Mouse (Mus musculus): ENCODE results near the gene Myl6b. TPM values are rescaled to one million over a fixed set of nuclear protein-coding genes. Genes with fewer than 3 reads are reported as not detected.

Gene Myl6b
- polyA plus RNA-seq, 1 experiment from 2014 or later: 7.0 TPM

DNA sequence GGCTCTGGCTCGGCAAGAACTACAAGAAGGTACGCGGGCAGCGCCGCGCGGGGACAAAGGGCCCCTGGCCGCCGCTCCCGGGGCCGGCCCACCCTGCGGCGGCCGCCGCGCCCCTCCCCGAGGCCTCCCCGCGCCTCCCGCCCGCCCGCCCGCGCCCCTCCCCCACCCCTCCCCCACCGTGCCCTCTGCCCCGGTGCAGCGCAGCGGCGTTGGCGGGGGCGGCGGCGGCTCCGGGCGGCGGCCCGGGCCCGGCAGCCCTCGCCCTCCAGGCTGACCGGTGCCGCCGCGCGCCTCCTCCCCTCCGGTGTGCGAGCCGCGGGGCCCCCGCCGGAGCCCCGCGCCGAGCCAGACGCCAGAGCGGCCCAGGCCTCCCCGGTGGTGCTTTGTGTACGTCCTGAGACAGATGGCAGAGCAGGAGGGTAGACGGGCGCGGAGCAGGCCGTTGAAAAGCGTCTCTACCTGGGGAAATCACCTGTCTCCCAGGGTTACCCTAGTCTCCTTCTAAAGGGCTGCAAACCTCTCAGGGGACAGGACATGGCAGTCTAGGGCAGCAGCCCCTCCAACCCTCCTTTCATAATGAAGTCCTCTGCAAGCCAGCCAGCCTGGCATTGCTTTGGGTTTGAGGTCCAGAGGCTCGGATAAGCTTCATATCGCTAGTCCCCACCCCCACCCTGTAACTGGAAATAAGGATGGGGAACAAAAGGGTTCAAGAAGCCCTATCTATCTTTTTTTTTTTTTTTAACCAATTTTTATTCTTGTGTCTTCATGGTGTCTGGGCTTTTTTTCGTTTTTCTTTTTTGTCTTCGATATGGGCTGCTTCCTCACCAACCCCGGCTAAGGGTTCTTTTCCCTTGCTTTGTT, 38.8 kb downstream of the Myl6b start:
- Histone ChIP-seq H3K4me1 (peaks cover 24% of the 10 kb centered on the region), H3K4me3 (replicated peaks) (peak overlapping the region; percentile 70), H3K27me3 (replicated peaks) (no peaks in the 10 kb centered on the region), H3K9me3 (replicated peaks) (no peaks in the 10 kb centered on the region), H3K27ac (replicated peaks) (peak overlapping the region; percentile 96), H3K9ac (replicated peaks) (peak overlapping the region; percentile 94), H3K4me2 (peak overlapping the region; percentile 83), H3K36me3 (peaks cover 33% of the 10 kb centered on the region)
- 0% methylated on average over 38 of the region's 67 CpGs for WGBS
- ATAC-seq (ENCODE audit: low FRiP score): peak; percentile 50

- peak within 1 kb of the TSS; percentile 83 for H3K4me2 ChIP-seq
- peak; percentile 84 for ATAC-seq (ENCODE audit: low FRiP score)
- no peaks in the 10 kb centered on the region for H3K27me3 ChIP-seq (replicated peaks)
- H3K9ac ChIP-seq (replicated peaks): peak within 1 kb of the TSS; percentile 94
- peaks cover 25% of the 10 kb centered on the region for H3K36me3 ChIP-seq
- peak within 1 kb of the TSS; percentile 96 for H3K27ac ChIP-seq (replicated peaks)
- no peaks in the 10 kb centered on the region for H3K9me3 ChIP-seq (replicated peaks)
- 2% methylated on average over 56 of the region's 86 CpGs for WGBS
- peaks cover 24% of the 10 kb centered on the region for H3K4me1 ChIP-seq
- H3K4me3 ChIP-seq (replicated peaks): peak within 1 kb of the TSS; percentile 70
Observed at GRCm38 (mm10) chr10:128458719-128459408, 39.6 kb downstream of the Myl6b start, which contains the start of gene Smarcc2. Gene Smarcc2, plus strand, starts transcription at chr10:128459248.

- Histone ChIP-seq H3K4me1 (peaks cover 24% of the 10 kb centered on the region), H3K9me3 (replicated peaks) (no peaks in the 10 kb centered on the region), H3K27me3 (replicated peaks) (no peaks in the 10 kb centered on the region), H3K4me2 (peak overlapping the region; percentile 62), H3K36me3 (peaks cover 20% of the 10 kb centered on the region), H3K9ac (replicated peaks) (peak overlapping the region; percentile 94), H3K27ac (replicated peaks) (peak overlapping the region; percentile 96), H3K4me3 (replicated peaks) (peak overlapping the region; percentile 70)
- under 1% methylated on average over 29 of the region's 29 CpGs for WGBS
- ATAC-seq (ENCODE audit: low FRiP score): peak; percentile 71
Observed at GRCm38 (mm10) chr10:128458348-128458718, 40.2 kb downstream of the Myl6b start.

DNA sequence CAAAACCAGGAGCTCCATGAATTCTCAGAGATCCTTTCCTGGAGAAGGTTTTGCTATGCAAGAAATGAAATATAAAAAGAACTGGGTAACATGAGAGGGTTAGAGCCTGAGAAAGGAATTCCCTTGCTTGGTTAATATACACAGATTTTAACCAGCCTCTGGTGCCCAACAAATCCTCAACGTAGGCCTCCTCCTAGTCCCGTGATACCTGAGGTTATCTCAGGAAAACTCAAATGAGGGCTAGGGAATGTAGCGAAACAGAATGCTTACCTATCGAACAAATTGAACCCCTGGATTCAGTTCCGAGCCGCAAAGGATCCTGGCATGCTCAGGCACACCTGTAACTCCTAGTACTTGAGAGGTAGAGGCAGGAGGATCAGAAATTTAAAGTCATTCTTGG, 40.8 kb downstream of the Myl6b start:
- peak overlapping the region; percentile 70 for H3K4me3 ChIP-seq (replicated peaks)
- ATAC-seq (ENCODE audit: low FRiP score): no peak
- peak overlapping the region; percentile 62 for H3K4me2 ChIP-seq
- H3K27me3 ChIP-seq (replicated peaks): no peaks in the 10 kb centered on the region
- no peaks in the 10 kb centered on the region for H3K9me3 ChIP-seq (replicated peaks)
- 86% methylated on average over 6 of the region's 6 CpGs for whole genome bisulfite sequencing
- H3K4me1 ChIP-seq: peaks cover 24% of the 10 kb centered on the region
- no peak overlapping the region for H3K27ac ChIP-seq (replicated peaks)
- no peak overlapping the region for H3K9ac ChIP-seq (replicated peaks)
- H3K36me3 ChIP-seq: peaks cover 14% of the 10 kb centered on the region

- WGBS: 6% methylated on average over 6 of the region's 6 CpGs
- no peaks in the 10 kb centered on the region for H3K27me3 ChIP-seq (replicated peaks)
- no peak for ATAC-seq (ENCODE audit: low FRiP score)
- no peaks in the 10 kb centered on the region for H3K9me3 ChIP-seq (replicated peaks)
- H3K4me1 ChIP-seq: peaks cover 13% of the 10 kb centered on the region
- no peaks in the 10 kb centered on the region for H3K36me3 ChIP-seq
- H3K27ac ChIP-seq (replicated peaks): no peak overlapping the region
- H3K4me3 ChIP-seq (replicated peaks): no peak overlapping the region; the same call in 1 of the 2 replicates
- peak overlapping the region; percentile 43 for H3K4me2 ChIP-seq
- H3K9ac ChIP-seq (replicated peaks): 0 out of 2 replicates have a peak overlapping the region, but pooled peaks have one; percentile 6
Observed at GRCm38 (mm10) chr10:128455280-128455679, 43.2 kb downstream of the Myl6b start.

GRCm38 (mm10) chr10:128454471-128454870, 44.0 kb downstream of the Myl6b start:
- no peaks in the 10 kb centered on the region for H3K36me3 ChIP-seq
- 75% methylated on average over 3 of the region's 3 CpGs for WGBS

GRCm38 (mm10) chr10:128451014-128451413, 47.5 kb downstream of the Myl6b start:
- WGBS: 85% methylated on average over 6 of the region's 6 CpGs
- Histone ChIP-seq H3K27ac (replicated peaks) (no peak overlapping the region), H3K36me3 (no peaks in the 10 kb centered on the region), H3K4me2 (no peak overlapping the region), H3K4me3 (replicated peaks) (no peak overlapping the region), H3K9me3 (replicated peaks) (no peaks in the 10 kb centered on the region), H3K27me3 (replicated peaks) (no peaks in the 10 kb centered on the region), H3K9ac (replicated peaks) (no peak overlapping the region), H3K4me1 (0 out of 2 replicates have a peak, but pooled peaks cover 4% of the 10 kb centered on the region)
- ATAC-seq (ENCODE audit: low FRiP score): no peak

More at GRCm38 (mm10) chr10:128454471-128454870, 44.0 kb downstream of the Myl6b start:
- Histone ChIP-seq H3K27ac (replicated peaks) (no peak overlapping the region), H3K9ac (replicated peaks) (no peak overlapping the region), H3K4me3 (replicated peaks) (no peak overlapping the region), H3K9me3 (replicated peaks) (no peaks in the 10 kb centered on the region), H3K4me1 (peaks cover 11% of the 10 kb centered on the region; the same call in 1 of the 2 replicates), H3K4me2 (no peak overlapping the region), H3K27me3 (replicated peaks) (no peaks in the 10 kb centered on the region)
- no peak for ATAC-seq (ENCODE audit: low FRiP score)

DNA sequence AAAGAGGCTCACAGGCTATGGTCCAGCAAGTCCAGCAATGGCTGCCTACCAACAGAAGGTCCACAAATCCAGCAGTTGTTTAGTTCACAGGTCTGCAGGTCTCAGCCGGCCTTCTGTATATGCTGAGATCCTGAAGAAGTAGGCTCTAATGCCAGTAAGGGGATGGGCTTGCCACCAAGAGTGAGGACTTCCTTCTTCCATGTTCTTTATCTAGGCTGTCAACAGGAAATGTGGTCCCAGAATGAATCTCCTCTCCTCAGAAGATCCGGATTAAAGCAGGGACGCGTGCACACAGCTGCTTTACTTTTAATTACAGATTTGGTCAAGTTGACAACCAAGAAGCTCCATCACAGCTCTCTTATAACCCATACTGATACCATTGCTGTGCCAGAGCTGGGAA, 53.1 kb downstream of the Myl6b start:
- H3K4me2 ChIP-seq: no peak overlapping the region
- peaks cover 17% of the 10 kb centered on the region for H3K36me3 ChIP-seq
- no peaks in the 10 kb centered on the region for H3K4me1 ChIP-seq
- no peak overlapping the region for H3K27ac ChIP-seq (replicated peaks)
- ATAC-seq (ENCODE audit: low FRiP score): no peak
- 92% methylated on average over 4 of the region's 4 CpGs for WGBS
- H3K4me3 ChIP-seq (replicated peaks): no peak overlapping the region
- H3K27me3 ChIP-seq (replicated peaks): no peaks in the 10 kb centered on the region
- H3K9me3 ChIP-seq (replicated peaks): no peaks in the 10 kb centered on the region
- no peak overlapping the region for H3K9ac ChIP-seq (replicated peaks)

- H3K27me3 ChIP-seq (replicated peaks): no peaks in the 10 kb centered on the region
- no peak overlapping the region for H3K9ac ChIP-seq (replicated peaks)
- H3K9me3 ChIP-seq (replicated peaks): no peaks in the 10 kb centered on the region
- no peak overlapping the region for H3K4me3 ChIP-seq (replicated peaks)
- H3K36me3 ChIP-seq: peaks cover 28% of the 10 kb centered on the region
- WGBS: 78% methylated on average over 6 of the region's 6 CpGs
- H3K4me2 ChIP-seq: no peak overlapping the region
- ATAC-seq (ENCODE audit: low FRiP score): no peak
- H3K4me1 ChIP-seq: no peaks in the 10 kb centered on the region
- H3K27ac ChIP-seq (replicated peaks): no peak overlapping the region
Observed at GRCm38 (mm10) chr10:128444354-128444753, 54.1 kb downstream of the Myl6b start.

Data from neural tube, embryonic 15.5 days (tissue).